Mouse (Mus musculus) layer of hippocampus, adult 18-20 months (tissue): ENCODE measurements around the gene Rere. TPM values are rescaled to one million over a fixed set of nuclear protein-coding genes. Genes with fewer than 3 reads are reported as not detected.
"Not testable (repeated sequence)": the region's sequence is repeated elsewhere in the genome, so short reads cannot be mapped to it uniquely, and the experiment has no call there.

Experiments used
- DNase-seq, 2 experiments: peaks; one replicate each; pipeline ENCODE4 v3.0.0; 2022; ENCODE audit warnings: low spot score in 2 of 2
- total RNA-seq, 2 experiments: library from RNA; stranded (reverse); gene quantifications; 2 replicates each; pipeline ENCODE4 v1.2.3; 2021

The Rere gene
- total RNA-seq, 2 experiments from 2014 or later = 128 to 139 TPM

GRCm38 (mm10) chr4:150490050-150490449 lies 208.6 kb downstream of the Rere start:
- DNase-seq = peak in 1 of 2 experiments; percentile 43

- DNase-seq = peak in 1 of 2 experiments; percentile 57
These were observed 210.3 kb downstream of the Rere start for GRCm38 (mm10) chr4:150491710-150492109.

GRCm38 (mm10) chr4:150493258-150493937 lies 212.0 kb downstream of the Rere start:
- no peak for DNase-seq

- not testable (repeated sequence) for DNase-seq
These were observed 212.5 kb downstream of the Rere start for GRCm38 (mm10) chr4:150493938-150494330.

- no peak for DNase-seq
These were observed 214.1 kb downstream of the Rere start for GRCm38 (mm10) chr4:150495568-150495967.

- DNase-seq = no peak
These were observed 223.0 kb downstream of the Rere start for GRCm38 (mm10) chr4:150504304-150505021.

- DNase-seq = no peak
These were observed 227.7 kb downstream of the Rere start for GRCm38 (mm10) chr4:150509026-150509712.

- DNase-seq = no peak
These were observed 228.6 kb downstream of the Rere start for GRCm38 (mm10) chr4:150510036-150510435.

GRCm38 (mm10) chr4:150513387-150513786 lies 231.9 kb downstream of the Rere start:
- DNase-seq = not testable (repeated sequence)

- no peak for DNase-seq
These were observed 234.8 kb downstream of the Rere start for GRCm38 (mm10) chr4:150516201-150516600.

- DNase-seq = peak in 1 of 2 experiments; percentile 39
These were observed 235.9 kb downstream of the Rere start for GRCm38 (mm10) chr4:150517381-150517780.

GRCm38 (mm10) chr4:150518826-150519225 lies 237.4 kb downstream of the Rere start:
- no peak for DNase-seq

GRCm38 (mm10) chr4:150520069-150520468 lies 238.6 kb downstream of the Rere start:
- DNase-seq = no peak

GRCm38 (mm10) chr4:150522425-150522824 lies 241.0 kb downstream of the Rere start:
- DNase-seq = no peak

- no peak for DNase-seq
These were observed 241.9 kb downstream of the Rere start for GRCm38 (mm10) chr4:150523351-150523750.

GRCm38 (mm10) chr4:150526269-150526668 lies 244.8 kb downstream of the Rere start:
- no peak for DNase-seq

- peak in 1 of 2 experiments; percentile 50 for DNase-seq
These were observed 247.0 kb downstream of the Rere start for GRCm38 (mm10) chr4:150528426-150528825.

- no peak for DNase-seq
These were observed 247.4 kb downstream of the Rere start for GRCm38 (mm10) chr4:150528846-150529245.

- no peak for DNase-seq
These were observed 250.4 kb downstream of the Rere start for GRCm38 (mm10) chr4:150531869-150532268.

GRCm38 (mm10) chr4:150536821-150537510 lies 255.5 kb downstream of the Rere start:
- peak in 1 of 2 experiments; percentile 55 for DNase-seq

- no peak for DNase-seq
These were observed 258.4 kb downstream of the Rere start for GRCm38 (mm10) chr4:150539846-150540245.
